Mouse (Mus musculus) MEL (cell line): Measurements from ENCODE around the gene Prdm8. TPM values are rescaled to one million over a fixed set of nuclear protein-coding genes. Genes with fewer than 3 reads are reported as not detected.

Experiments
- DNase-seq: peaks from one replicate; pipeline ENCODE4 v3.0.0; 2011; ENCODE audit warnings: low read depth, low spot score
- H3K27ac ChIP-seq: 2 replicates; pipeline ENCODE4 v1.5.1; 2012; ENCODE audit warnings: low read depth, mild to moderate bottlenecking, control low read depth, low read length, moderate library complexity; ENCODE audit not compliant: control insufficient read depth
- H3K27me3 ChIP-seq, 2 experiments: fragments of 150-350 bp in 1 of 2; sonication (generic) in 1 of 2; 2 replicates each; pipeline ENCODE4 v1.6.1; 2012; ENCODE audit warnings: low read length in 2 of 2, mild to moderate bottlenecking in 2 of 2, improper control_type of control experiment in 1 of 2, moderate library complexity in 1 of 2; ENCODE audit not compliant: insufficient read depth in 2 of 2, control insufficient read depth in 1 of 2
- H3K36me3 ChIP-seq, 2 experiments: 2 replicates each; pipeline ENCODE4 v1.6.1; 2012 to 2014; ENCODE audit warnings: low read length in 2 of 2, improper control_type of control experiment in 1 of 2, inconsistent platforms in 1 of 2, mild to moderate bottlenecking in 1 of 2; ENCODE audit not compliant: insufficient read depth in 2 of 2, control insufficient read depth in 1 of 2
- H3K4me1 ChIP-seq, 2 experiments: fragments of 150-350 bp in 1 of 2; sonication (generic) in 1 of 2; 2 replicates each; pipeline ENCODE4 v1.6.1; 2012; ENCODE audit warnings: low read length in 2 of 2, improper control_type of control experiment in 1 of 2, mild to moderate bottlenecking in 1 of 2; ENCODE audit not compliant: insufficient read depth in 2 of 2, control insufficient read depth in 1 of 2
- H3K4me3 ChIP-seq, 2 experiments: fragments of 150-350 bp in 1 of 2; sonication (generic) in 1 of 2; 2 replicates each; pipeline ENCODE4 v1.5.1; 2012; ENCODE audit warnings: low read depth in 2 of 2, low read length in 2 of 2, mild to moderate bottlenecking in 2 of 2, moderate library complexity in 2 of 2, control low read depth in 1 of 2, improper control_type of control experiment in 1 of 2; ENCODE audit not compliant: control insufficient read depth in 1 of 2, insufficient read depth in 1 of 2
- H3K79me2 ChIP-seq: 2 replicates; pipeline ENCODE4 v1.6.1; 2012; ENCODE audit warnings: mild to moderate bottlenecking, low read length, moderate library complexity; ENCODE audit not compliant: control insufficient read depth, poor library complexity, insufficient read depth
- H3K9ac ChIP-seq: 2 replicates; pipeline ENCODE4 v1.6.1; 2012; ENCODE audit warnings: low read depth, mild to moderate bottlenecking, control low read depth, low read length, moderate library complexity; ENCODE audit not compliant: control insufficient read depth, poor library complexity, severe bottlenecking
- H3K9me3 ChIP-seq: fragments of 150-350 bp; sonication (generic); replicated peaks from 2 replicates; pipeline ENCODE4 v1.6.1; 2012; ENCODE audit warnings: mild to moderate bottlenecking, low read length, improper control_type of control experiment, moderate library complexity; ENCODE audit not compliant: insufficient read depth
- EP300 ChIP-seq, 2 experiments: IDR thresholded peaks; 2 replicates each; pipeline ENCODE4 v1.6.1; 2011; ENCODE audit warnings: improper control_type of control experiment in 2 of 2, low read length in 2 of 2, low read depth in 1 of 2, mild to moderate bottlenecking in 1 of 2
- ETS1 ChIP-seq: IDR thresholded peaks from 2 replicates; pipeline ENCODE4 v1.6.1; 2012; ENCODE audit warnings: low read depth, mild to moderate bottlenecking, inconsistent platforms, low read length, improper control_type of control experiment, moderate library complexity
- GABPA ChIP-seq: IDR thresholded peaks from 2 replicates; pipeline ENCODE4 v1.6.1; 2012; ENCODE audit warnings: low read depth, mild to moderate bottlenecking, inconsistent platforms, low read length, improper control_type of control experiment, moderate library complexity
- KAT2A ChIP-seq: conservative IDR thresholded peaks from 2 replicates; pipeline ENCODE4 v1.6.1; 2012; ENCODE audit warnings: low read depth, low read length, improper control_type of control experiment, inconsistent platforms
- MAFK ChIP-seq: IDR thresholded peaks from 2 replicates; pipeline ENCODE4 v1.6.1; 2011; ENCODE audit warnings: low read depth, mild to moderate bottlenecking, low read length, improper control_type of control experiment, borderline replicate concordance
- MEF2A ChIP-seq: IDR thresholded peaks from 2 replicates; pipeline ENCODE4 v1.6.1; 2014; ENCODE audit warnings: low read depth, mild to moderate bottlenecking, inconsistent platforms, low read length, improper control_type of control experiment; ENCODE audit not compliant: poor library complexity, insufficient replicate concordance, severe bottlenecking; ENCODE audit errors: extremely low read depth
- MYB ChIP-seq: IDR thresholded peaks from 2 replicates; pipeline ENCODE4 v1.6.1; 2011; ENCODE audit warnings: mild to moderate bottlenecking, low read depth, low read length, improper control_type of control experiment
- NELFE ChIP-seq: IDR thresholded peaks from 2 replicates; pipeline ENCODE4 v1.6.1; 2011; ENCODE audit warnings: low read depth, low read length, improper control_type of control experiment
- NRF1 ChIP-seq: IDR thresholded peaks from 2 replicates; pipeline ENCODE4 v1.6.1; 2014; ENCODE audit warnings: low read depth, mild to moderate bottlenecking, inconsistent platforms, low read length, improper control_type of control experiment, moderate library complexity; ENCODE audit not compliant: poor library complexity, insufficient read depth, severe bottlenecking
- POLR2A ChIP-seq, 2 experiments: IDR thresholded peaks; 2 replicates each; pipeline ENCODE4 v1.6.1; 2011 to 2012; ENCODE audit warnings: low read length in 2 of 2, mild to moderate bottlenecking in 2 of 2, control low read depth in 1 of 2, improper control_type of control experiment in 1 of 2, low read depth in 1 of 2, moderate library complexity in 1 of 2; ENCODE audit not compliant: control insufficient read depth in 1 of 2, insufficient read depth in 1 of 2, poor library complexity in 1 of 2
- POLR2AphosphoS5 ChIP-seq: IDR thresholded peaks from 2 replicates; pipeline ENCODE4 v1.6.1; 2012; ENCODE audit warnings: low read depth, borderline replicate concordance, mild to moderate bottlenecking, inconsistent platforms, low read length, moderate library complexity, mixed read lengths
- RAD21 ChIP-seq: IDR thresholded peaks from 2 replicates; pipeline ENCODE4 v1.6.1; 2011; ENCODE audit warnings: mild to moderate bottlenecking, low read depth, low read length, improper control_type of control experiment
- TAL1 ChIP-seq: IDR thresholded peaks from 2 replicates; pipeline ENCODE4 v1.6.1; 2012; ENCODE audit warnings: mild to moderate bottlenecking, inconsistent platforms, low read length, moderate library complexity, mixed read lengths
- TBP ChIP-seq: IDR thresholded peaks from 2 replicates; pipeline ENCODE4 v1.8.0; 2011; ENCODE audit warnings: low read depth, low read length, improper control_type of control experiment
- TCF12 ChIP-seq: IDR thresholded peaks from 2 replicates; pipeline ENCODE4 v1.6.1; 2014; ENCODE audit warnings: low read depth, mild to moderate bottlenecking, inconsistent platforms, low read length, improper control_type of control experiment, moderate library complexity
- UBTF ChIP-seq: IDR thresholded peaks from 2 replicates; pipeline ENCODE4 v1.6.1; 2012; ENCODE audit warnings: low read depth, mild to moderate bottlenecking, inconsistent platforms, low read length, improper control_type of control experiment, moderate library complexity, borderline replicate concordance; ENCODE audit not compliant: insufficient read depth
- USF1 ChIP-seq: IDR thresholded peaks from 2 replicates; pipeline ENCODE4 v1.6.1; 2014; ENCODE audit warnings: low read depth, mild to moderate bottlenecking, inconsistent platforms, low read length, improper control_type of control experiment, moderate library complexity
- USF2 ChIP-seq, 2 experiments: IDR thresholded peaks; 2 replicates each; pipeline ENCODE4 v1.6.1; 2011 to 2012; ENCODE audit warnings: improper control_type of control experiment in 2 of 2, low read length in 2 of 2, borderline replicate concordance in 1 of 2, inconsistent platforms in 1 of 2, low read depth in 1 of 2, mild to moderate bottlenecking in 1 of 2; ENCODE audit not compliant: insufficient read depth in 1 of 2
- ZKSCAN1 ChIP-seq: IDR thresholded peaks from 2 replicates; pipeline ENCODE4 v1.6.1; 2012; ENCODE audit warnings: low read depth, mild to moderate bottlenecking, inconsistent platforms, low read length, improper control_type of control experiment, moderate library complexity
- ZNF384 ChIP-seq: IDR thresholded peaks from 2 replicates; pipeline ENCODE4 v1.6.1; 2012; ENCODE audit warnings: low read depth, mild to moderate bottlenecking, inconsistent platforms, low read length, improper control_type of control experiment
- polyA plus RNA-seq, 2 experiments: library from polyadenylated mRNA; stranded (reverse) in 1 of 2; unstranded in 1 of 2; fragments of >175 nt in 1 of 2; fragments of >200 nt in 1 of 2; gene quantifications; 2 replicates each; pipeline versions ENCODE4 v1.2.1 to v1.2.4; 2012; ENCODE audit warnings: low replicate concordance in 2 of 2, low read depth in 1 of 2; ENCODE audit not compliant: insufficient read length in 2 of 2, insufficient read depth in 1 of 2, missing spikeins in 1 of 2
- total RNA-seq: library from RNA; depleted of rRNA; stranded (reverse); fragments of 300-350 nt; gene quantifications from 2 replicates; pipeline ENCODE4 v1.2.3, GENCODE M21; 2012

Gene Prdm8
- total and polyA plus RNA-seq, 3 experiments, result not detected

GRCm38 (mm10) chr5:98185806-98186751 is 19.1 kb downstream of the Prdm8 start:
- no peak overlapping the region for H3K27ac ChIP-seq
- H3K9me3 ChIP-seq, result no peaks in the 10 kb centered on the region
- no peak for DNase-seq
- TF ChIP-seq TBP (no peak), POLR2AphosphoS5 (no peak), USF1 (no peak), MAFK (no peak), TAL1 (no peak), USF2 (IDR thresholded peaks at IDR 0.05; ENCODE audit: borderline replicate concordance in 1 of 2, insufficient read depth in 1 of 2, low read depth in 1 of 2, low read length in 2 of 2) (no peak), ZNF384 (no peak), ETS1 (no peak), NRF1 (no peak), KAT2A (no peak), GABPA (no peak), NELFE (no peak), EP300 (IDR thresholded peaks at IDR 0.05; ENCODE audit: low read depth in 1 of 2, low read length in 2 of 2) (no peak), RAD21 (no peak), TCF12 (no peak), POLR2A (IDR thresholded peaks at IDR 0.05; ENCODE audit: control insufficient read depth in 1 of 2, insufficient read depth in 1 of 2, low read depth in 1 of 2, low read length in 2 of 2, poor library complexity in 1 of 2) (no peak), ZKSCAN1 (no peak), MYB (no peak), UBTF (no peak), MEF2A (no peak)
- H3K36me3 ChIP-seq, result no peaks in the 10 kb centered on the region
- H3K4me3 ChIP-seq, result no peak overlapping the region
- H3K4me1 ChIP-seq, result no peaks in the 10 kb centered on the region
- H3K79me2 ChIP-seq, result no peaks in the 10 kb centered on the region
- no peaks in the 10 kb centered on the region for H3K27me3 ChIP-seq
- no peak overlapping the region for H3K9ac ChIP-seq
